Mouse (Mus musculus) c-Kit-positive CD71-positive TER-119-positive erythroid progenitor cells, embryonic 14.5 days (primary cell): ENCODE measurements around the gene Car14.
"Not testable (repeated sequence)": the region's sequence is repeated elsewhere in the genome, so short reads cannot be mapped to it uniquely, and the experiment has no call there.

Experiments
- DNase-seq: peaks from one replicate; pipeline ENCODE4 v3.0.0-alpha.2; 2013; ENCODE audit warnings: low spot score

Car14 gene

DNA sequence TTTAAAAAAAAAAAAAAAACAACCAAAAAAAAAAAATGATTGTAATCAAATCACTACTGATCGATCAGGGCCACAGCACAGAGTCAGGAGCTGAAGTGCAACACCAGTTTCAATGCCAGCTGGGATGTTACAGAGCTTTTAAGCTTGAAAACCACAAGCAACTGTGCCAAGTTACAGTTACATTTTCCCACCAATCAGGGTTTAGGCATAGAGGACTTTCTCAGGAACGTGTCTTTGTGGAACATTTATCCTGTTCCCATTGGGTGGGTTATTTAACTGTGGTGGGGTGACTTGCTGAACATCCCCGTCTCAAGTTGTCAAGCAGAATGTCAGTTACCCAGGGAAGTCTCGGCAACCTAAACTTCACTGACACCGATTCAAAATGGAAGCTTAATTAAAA, 20.6 kb upstream of the Car14 start:
- no peak for DNase-seq

DNA sequence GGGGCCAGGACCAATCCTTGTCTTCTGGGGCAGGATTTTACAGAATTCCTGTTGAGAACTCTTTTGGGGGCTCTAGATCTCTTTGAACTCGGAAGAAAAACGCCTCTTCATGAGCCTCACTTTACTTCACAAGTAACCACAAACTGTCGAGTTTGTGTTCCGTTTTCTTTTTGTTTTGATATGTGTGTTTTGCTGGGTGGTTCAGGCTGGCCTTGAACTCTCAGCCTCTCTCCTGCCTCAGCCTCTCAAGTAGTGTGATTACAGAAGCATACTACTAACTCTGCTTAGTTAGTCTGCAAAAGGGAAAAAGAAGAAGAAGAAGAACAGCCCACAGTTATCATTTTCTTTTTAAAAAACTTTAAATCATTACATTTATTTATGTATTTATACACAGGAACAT, 19.7 kb upstream of the Car14 start:
- no peak for DNase-seq

- DNase-seq = not testable (repeated sequence)
Measured at GRCm38 (mm10) chr3:95923429-95923828, 18.9 kb upstream of the Car14 start.

DNA sequence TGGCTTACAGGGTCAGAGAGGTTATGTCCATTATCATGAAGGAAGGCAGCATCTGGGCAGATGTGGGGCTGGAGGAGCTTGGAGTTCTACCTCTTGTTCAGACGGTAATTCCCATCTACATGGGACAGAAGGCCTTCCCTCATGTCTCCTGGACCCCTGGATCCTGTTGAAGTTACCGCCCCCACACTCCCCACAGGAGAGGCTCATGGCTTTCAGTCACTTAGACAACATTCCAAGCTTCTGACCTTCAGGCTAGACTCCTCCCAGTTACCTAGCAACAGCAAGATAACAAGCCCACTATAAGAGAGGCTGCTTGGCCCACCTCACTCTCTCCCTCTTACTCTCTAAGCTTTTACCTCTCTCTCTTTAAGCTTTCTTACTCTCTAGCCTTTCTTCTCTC, 16.0 kb upstream of the Car14 start:
- DNase-seq = not testable (repeated sequence)

DNA sequence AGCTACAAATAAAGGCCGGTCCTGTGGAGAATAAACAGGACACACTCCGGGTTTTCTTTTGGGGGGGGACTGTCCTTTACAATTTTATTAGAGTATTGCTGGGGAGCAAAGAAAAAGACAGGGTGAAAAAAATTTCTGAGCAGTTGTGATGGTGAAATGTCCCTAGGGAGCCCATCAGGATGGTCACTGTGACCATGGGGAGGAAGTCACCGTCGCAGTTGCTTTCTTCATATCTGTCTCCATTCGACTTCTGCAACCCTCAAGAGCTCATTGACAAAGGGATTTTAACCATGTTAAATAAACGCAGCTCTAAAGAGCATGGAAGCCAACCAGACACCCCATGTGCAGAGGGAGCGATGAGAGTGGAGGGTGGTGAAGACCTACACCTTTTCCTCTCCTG, 12.3 kb upstream of the Car14 start:
- DNase-seq = no peak

GRCm38 (mm10) chr3:95914706-95915105, 10.2 kb upstream of the Car14 start:
- no peak for DNase-seq

- DNase-seq = no peak
Measured at GRCm38 (mm10) chr3:95907613-95908012, 3.1 kb upstream of the Car14 start.

GRCm38 (mm10) chr3:95906860-95907259, 2.4 kb upstream of the Car14 start:
- DNase-seq = no peak

- no peak for DNase-seq
Measured at GRCm38 (mm10) chr3:95905940-95906492, 1.5 kb upstream of the Car14 start.

DNA sequence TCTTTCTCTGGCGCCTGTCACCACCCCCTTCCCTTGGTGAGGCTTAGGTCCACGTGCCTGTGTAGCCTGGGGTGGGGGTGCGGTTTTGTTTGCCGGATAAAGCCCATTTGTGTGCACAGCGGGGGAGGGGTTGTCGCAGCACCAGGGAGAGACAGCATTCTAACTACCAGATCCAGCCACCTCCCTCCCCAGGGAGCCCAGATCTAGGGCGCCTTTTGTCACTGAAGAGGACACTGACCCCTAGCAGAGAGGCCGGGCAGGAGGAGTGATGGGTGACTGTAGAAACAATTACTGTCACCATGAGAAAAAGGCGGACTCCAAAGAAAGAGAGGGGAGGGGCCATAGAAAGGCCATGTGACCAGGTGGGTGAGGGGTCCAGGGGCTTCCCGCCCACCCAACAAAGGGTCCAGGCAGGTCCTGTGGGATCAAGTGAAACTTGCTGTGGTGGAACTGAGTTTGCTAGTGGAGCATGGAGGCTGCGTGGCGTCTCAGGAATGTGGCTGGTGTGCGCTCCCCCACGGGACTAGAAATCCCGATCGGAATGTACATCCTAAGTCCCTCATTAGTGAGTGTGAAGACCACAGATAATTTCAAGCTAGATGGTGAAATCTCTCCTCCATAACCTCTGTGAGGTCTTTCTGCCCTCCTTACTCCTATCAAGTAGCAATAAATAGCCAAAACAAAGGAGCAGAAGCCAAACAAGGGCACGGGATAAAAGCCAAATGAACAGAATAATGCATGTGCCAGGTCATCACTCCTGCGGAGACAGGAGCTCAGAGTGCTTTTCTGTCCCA, 852 bp upstream of the Car14 start:
- no peak for DNase-seq

- DNase-seq = no peak
Measured at GRCm38 (mm10) chr3:95903753-95904502, 563 bp downstream of the Car14 start.

DNA sequence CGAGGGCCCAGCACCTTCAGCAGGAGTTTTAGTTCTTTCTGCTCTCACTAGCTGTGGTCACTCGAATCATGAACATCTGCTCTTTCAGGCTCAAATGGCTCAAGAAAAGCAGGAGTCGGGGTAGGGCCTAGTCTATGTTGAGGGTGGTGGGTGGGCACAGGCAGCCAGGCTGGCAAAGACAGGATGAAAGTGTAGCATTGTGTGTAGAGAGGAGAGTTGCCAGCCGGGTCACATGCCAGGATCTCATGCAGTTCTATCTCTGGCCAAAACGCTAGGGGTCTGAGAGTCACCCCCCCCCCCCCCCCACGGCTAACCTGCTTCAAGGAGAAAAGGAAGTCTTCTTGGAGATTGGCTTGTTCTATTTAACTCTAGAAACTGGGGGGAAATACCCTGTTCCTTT, 1.8 kb downstream of the Car14 start:
- DNase-seq = no peak

DNA sequence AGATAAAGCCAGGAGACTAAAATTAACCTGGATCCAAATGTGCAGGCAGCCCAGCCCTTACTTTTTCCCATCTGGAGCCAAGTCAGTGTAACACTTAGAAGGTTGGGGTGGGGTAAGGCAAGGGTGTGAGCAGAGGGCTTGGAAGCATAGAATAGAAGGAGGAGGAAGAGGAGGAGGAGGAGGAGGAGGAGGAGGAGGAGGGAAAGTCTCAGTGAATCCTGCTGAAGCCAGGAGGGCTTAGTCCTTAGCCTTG, 2.2 kb downstream of the Car14 start:
- no peak for DNase-seq

GRCm38 (mm10) chr3:95901616-95902372, 2.7 kb downstream of the Car14 start:
- no peak for DNase-seq

GRCm38 (mm10) chr3:95899800-95900524, 4.5 kb downstream of the Car14 start:
- DNase-seq = no peak

DNA sequence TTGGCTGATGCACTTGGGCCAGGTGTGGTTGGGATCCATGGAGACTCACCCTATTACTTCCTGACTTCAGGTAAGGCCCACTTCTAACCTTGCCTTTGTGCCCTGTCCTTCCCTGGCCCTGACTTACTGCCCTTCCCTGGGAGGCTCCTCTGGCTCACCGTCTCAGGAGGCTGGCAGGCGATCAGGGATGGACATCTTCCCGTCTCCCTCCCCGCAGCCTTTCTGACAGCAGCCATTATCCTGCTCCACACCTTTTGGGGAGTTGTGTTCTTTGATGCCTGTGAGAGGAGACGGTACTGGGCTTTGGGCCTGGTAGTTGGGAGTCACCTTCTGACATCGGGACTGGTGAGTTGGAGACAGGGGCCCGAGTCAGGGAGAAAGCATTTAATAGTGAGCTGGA, 9.0 kb downstream of the Car14 start:
- not testable (repeated sequence) for DNase-seq

GRCm38 (mm10) chr3:95894317-95895160, 10.0 kb downstream of the Car14 start:
- DNase-seq = peak; percentile 40

GRCm38 (mm10) chr3:95893606-95894316, 10.7 kb downstream of the Car14 start, which contains the start of gene Aph1a:
TSS of gene Aph1a (plus strand) at chr3:95893969.
- DNase-seq = peak; percentile 95

GRCm38 (mm10) chr3:95893126-95893525, 11.4 kb downstream of the Car14 start:
- no peak for DNase-seq
